Mouse (Mus musculus): Measurements from ENCODE around the gene Lypd5. TPM values are rescaled to one million over a fixed set of nuclear protein-coding genes. Genes with fewer than 3 reads are reported as not detected.

The Lypd5 gene
- total RNA-seq, 1 experiment: not detected

- in situ Hi-C loops (cut with MboI; ENCODE audit: low sequenced_read_pairs in 2 of 2, unreplicated experiment in 2 of 2): no loop called here
- H3K9ac ChIP-seq (ENCODE audit: insufficient read depth, low read depth, low read length, poor library complexity, severe bottlenecking): no peak overlapping the region
- H3K36me3 ChIP-seq (ENCODE audit: control insufficient read depth, insufficient read depth, low read length, poor library complexity, severe bottlenecking): no peaks in the 10 kb centered on the region
- H3K27ac ChIP-seq (ENCODE audit: insufficient read depth, low read depth, low read length, poor library complexity, severe bottlenecking): no peak overlapping the region
- H3K4me1 ChIP-seq (ENCODE audit: control insufficient read depth in 2 of 2, insufficient read depth in 2 of 2, low read length in 2 of 2, poor library complexity in 1 of 2): peaks cover 0 to 17% of the 10 kb centered on the region in 2 experiments; a peak in 2 of 4 replicates
- no peak for TF ChIP-seq ZNF384 (IDR thresholded peaks at IDR 0.05; ENCODE audit: low read depth, low read length)
- TF ChIP-seq ZC3H11A (IDR thresholded peaks at IDR 0.05; ENCODE audit: borderline replicate concordance, low read depth, low read length): no peak
- no peak for TF ChIP-seq HCFC1 (IDR thresholded peaks at IDR 0.05; ENCODE audit: borderline replicate concordance, insufficient read depth, low read length)
- no peak for TF ChIP-seq MAFK (IDR thresholded peaks at IDR 0.05; ENCODE audit: insufficient read depth, low read depth, low read length)
- TF ChIP-seq CHD2 (IDR thresholded peaks at IDR 0.05; ENCODE audit: low read depth, low read length): no peak
- H3K4me3 ChIP-seq (ENCODE audit: insufficient read depth in 1 of 2, low read depth in 1 of 2, low read length in 2 of 2, poor library complexity in 1 of 2, severe bottlenecking in 1 of 2): no peak overlapping the region
- DNase-seq (ENCODE audit: low read depth, low spot score): no peak
- no peaks in the 10 kb centered on the region for H3K9me3 ChIP-seq (ENCODE audit: control insufficient read depth, insufficient read depth, low read depth, low read length)
Measured at GRCm38 (mm10) chr7:24376456-24376855, 27.5 kb downstream of the Lypd5 start.

DNA sequence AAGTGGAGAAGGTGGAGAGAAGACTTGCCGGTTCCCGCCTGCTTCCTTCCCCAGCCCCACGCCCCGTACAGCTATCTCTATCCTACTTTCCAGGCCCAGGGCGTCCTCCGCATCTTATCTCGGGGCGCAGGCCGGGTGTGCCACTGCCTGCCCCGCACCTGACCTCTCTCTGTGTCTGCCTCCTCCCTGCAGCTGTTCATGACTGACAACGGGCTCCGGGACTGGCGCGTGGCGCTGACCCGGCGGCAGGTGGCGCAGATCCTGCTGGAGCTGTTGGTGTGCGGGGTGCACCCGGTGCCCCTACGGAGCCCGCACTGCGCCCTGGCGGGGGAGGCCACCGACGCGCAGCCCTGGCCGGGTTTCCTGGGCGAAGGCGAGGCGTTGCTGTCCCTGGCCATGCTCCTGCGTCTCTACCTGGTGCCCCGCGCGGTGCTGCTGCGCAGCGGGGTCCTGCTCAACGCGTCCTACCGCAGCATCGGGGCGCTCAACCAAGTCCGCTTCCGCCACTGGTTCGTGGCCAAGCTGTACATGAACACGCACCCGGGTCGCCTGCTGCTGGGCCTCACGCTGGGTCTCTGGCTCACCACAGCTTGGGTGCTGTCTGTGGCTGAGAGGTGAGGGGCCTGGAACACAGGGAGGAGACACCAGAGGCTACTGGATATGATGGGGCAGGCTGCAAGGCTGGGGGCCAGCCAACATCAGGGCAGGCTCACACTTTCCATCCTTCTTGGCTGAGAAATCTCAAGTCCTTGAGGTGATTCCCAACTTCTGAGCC, 28.3 kb downstream of the Lypd5 start:
- Histone ChIP-seq H3K9me3 (ENCODE audit: control insufficient read depth, insufficient read depth, low read depth, low read length) (no peaks in the 10 kb centered on the region), H3K36me3 (ENCODE audit: control insufficient read depth, insufficient read depth, low read length, poor library complexity, severe bottlenecking) (no peaks in the 10 kb centered on the region), H3K9ac (ENCODE audit: insufficient read depth, low read depth, low read length, poor library complexity, severe bottlenecking) (peak overlapping the region; percentile 34), H3K4me3 (ENCODE audit: insufficient read depth in 1 of 2, low read depth in 1 of 2, low read length in 2 of 2, poor library complexity in 1 of 2, severe bottlenecking in 1 of 2) (peak overlapping the region; percentile 70), H3K4me1 (ENCODE audit: control insufficient read depth in 2 of 2, insufficient read depth in 2 of 2, low read length in 2 of 2, poor library complexity in 1 of 2) (peaks cover 0 to 17% of the 10 kb centered on the region in 2 experiments; a peak in 2 of 4 replicates), H3K27ac (ENCODE audit: insufficient read depth, low read depth, low read length, poor library complexity, severe bottlenecking) (no peak overlapping the region)
- TF ChIP-seq CHD2 (IDR thresholded peaks at IDR 0.05; ENCODE audit: low read depth, low read length) (no peak), ZNF384 (IDR thresholded peaks at IDR 0.05; ENCODE audit: low read depth, low read length) (no peak), HCFC1 (IDR thresholded peaks at IDR 0.05; ENCODE audit: borderline replicate concordance, insufficient read depth, low read length) (no peak), MAFK (IDR thresholded peaks at IDR 0.05; ENCODE audit: insufficient read depth, low read depth, low read length) (no peak), ZC3H11A (IDR thresholded peaks at IDR 0.05; ENCODE audit: borderline replicate concordance, low read depth, low read length) (no peak)
- no peak for DNase-seq (ENCODE audit: low read depth, low spot score)
- in situ Hi-C loops (cut with MboI; ENCODE audit: low sequenced_read_pairs in 2 of 2, unreplicated experiment in 2 of 2): no loop called here

GRCm38 (mm10) chr7:24378049-24378701, 29.2 kb downstream of the Lypd5 start:
- H3K9ac ChIP-seq (ENCODE audit: insufficient read depth, low read depth, low read length, poor library complexity, severe bottlenecking): no peak overlapping the region
- in situ Hi-C loops (cut with MboI; ENCODE audit: low sequenced_read_pairs in 2 of 2, unreplicated experiment in 2 of 2): no loop called here

GRCm38 (mm10) chr7:24379934-24380333, 30.9 kb downstream of the Lypd5 start:
- in situ Hi-C loops (cut with MboI; ENCODE audit: low sequenced_read_pairs in 2 of 2, unreplicated experiment in 2 of 2): no loop called here
- no peak overlapping the region for H3K4me3 ChIP-seq (ENCODE audit: insufficient read depth in 1 of 2, low read depth in 1 of 2, low read length in 2 of 2, poor library complexity in 1 of 2, severe bottlenecking in 1 of 2)
- no peaks in the 10 kb centered on the region for H3K9me3 ChIP-seq (ENCODE audit: control insufficient read depth, insufficient read depth, low read depth, low read length)
- H3K36me3 ChIP-seq (ENCODE audit: control insufficient read depth, insufficient read depth, low read length, poor library complexity, severe bottlenecking): no peaks in the 10 kb centered on the region
- TF ChIP-seq ZNF384 (IDR thresholded peaks at IDR 0.05; ENCODE audit: low read depth, low read length): no peak
- no peak for TF ChIP-seq MAFK (IDR thresholded peaks at IDR 0.05; ENCODE audit: insufficient read depth, low read depth, low read length)
- no peak for TF ChIP-seq HCFC1 (IDR thresholded peaks at IDR 0.05; ENCODE audit: borderline replicate concordance, insufficient read depth, low read length)
- no peak for TF ChIP-seq ZC3H11A (IDR thresholded peaks at IDR 0.05; ENCODE audit: borderline replicate concordance, low read depth, low read length)
- no peak for TF ChIP-seq CHD2 (IDR thresholded peaks at IDR 0.05; ENCODE audit: low read depth, low read length)
- DNase-seq (ENCODE audit: low read depth, low spot score): no peak
- peaks cover 0 to 12% of the 10 kb centered on the region in 2 experiments; a peak in 2 of 4 replicates for H3K4me1 ChIP-seq (ENCODE audit: control insufficient read depth in 2 of 2, insufficient read depth in 2 of 2, low read length in 2 of 2, poor library complexity in 1 of 2)
- no peak overlapping the region for H3K27ac ChIP-seq (ENCODE audit: insufficient read depth, low read depth, low read length, poor library complexity, severe bottlenecking)
- H3K9ac ChIP-seq (ENCODE audit: insufficient read depth, low read depth, low read length, poor library complexity, severe bottlenecking): peak overlapping the region; percentile 2; the same call in 1 of the 2 replicates

More at GRCm38 (mm10) chr7:24378049-24378701, 29.2 kb downstream of the Lypd5 start:
- Histone ChIP-seq H3K9me3 (ENCODE audit: control insufficient read depth, insufficient read depth, low read depth, low read length) (no peaks in the 10 kb centered on the region), H3K4me3 (ENCODE audit: insufficient read depth in 1 of 2, low read depth in 1 of 2, low read length in 2 of 2, poor library complexity in 1 of 2, severe bottlenecking in 1 of 2) (no peak overlapping the region), H3K27ac (ENCODE audit: insufficient read depth, low read depth, low read length, poor library complexity, severe bottlenecking) (no peak overlapping the region), H3K4me1 (ENCODE audit: control insufficient read depth in 2 of 2, insufficient read depth in 2 of 2, low read length in 2 of 2, poor library complexity in 1 of 2) (peaks cover 0 to 14% of the 10 kb centered on the region in 2 experiments; a peak in 2 of 4 replicates), H3K36me3 (ENCODE audit: control insufficient read depth, insufficient read depth, low read length, poor library complexity, severe bottlenecking) (no peaks in the 10 kb centered on the region)
- TF ChIP-seq ZC3H11A (IDR thresholded peaks at IDR 0.05; ENCODE audit: borderline replicate concordance, low read depth, low read length) (no peak), CHD2 (IDR thresholded peaks at IDR 0.05; ENCODE audit: low read depth, low read length) (no peak)
- no peak for DNase-seq (ENCODE audit: low read depth, low spot score)

Data from ES-E14 (cell line).